Mouse (Mus musculus): ENCODE measurements at regions not wholly inside any gene's neighbourhood (a gene's known extent, or its start where the extent isn't known, plus 50 kb on each side); places are given as distances from the start of the nearest gene placed in this dataset.
A peak's percentile ranks its signal among the peaks of the same experiment; 100 is the strongest.

DNA sequence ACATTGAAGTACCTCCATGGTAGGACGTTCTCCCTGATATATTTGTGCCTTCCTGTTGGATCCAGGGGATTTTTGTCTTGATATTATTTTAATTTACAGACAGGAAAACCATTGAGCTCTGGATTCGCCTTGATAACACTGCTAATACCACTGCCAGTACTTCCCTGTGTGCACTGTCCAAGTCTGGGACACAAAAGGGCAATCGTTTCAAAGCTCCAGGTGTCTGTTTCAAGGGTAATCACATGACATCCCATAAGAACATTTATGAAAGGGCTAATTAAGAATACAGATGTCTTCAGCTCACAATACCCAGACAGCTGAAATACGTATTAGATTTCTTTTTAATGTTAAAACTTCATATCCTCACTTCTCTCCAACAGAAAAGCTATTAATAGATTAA is 724.5 kb downstream of the Dhx35 start:
- DNase-seq (ENCODE audit: low spot score in 2 of 2) = no peak

DNA sequence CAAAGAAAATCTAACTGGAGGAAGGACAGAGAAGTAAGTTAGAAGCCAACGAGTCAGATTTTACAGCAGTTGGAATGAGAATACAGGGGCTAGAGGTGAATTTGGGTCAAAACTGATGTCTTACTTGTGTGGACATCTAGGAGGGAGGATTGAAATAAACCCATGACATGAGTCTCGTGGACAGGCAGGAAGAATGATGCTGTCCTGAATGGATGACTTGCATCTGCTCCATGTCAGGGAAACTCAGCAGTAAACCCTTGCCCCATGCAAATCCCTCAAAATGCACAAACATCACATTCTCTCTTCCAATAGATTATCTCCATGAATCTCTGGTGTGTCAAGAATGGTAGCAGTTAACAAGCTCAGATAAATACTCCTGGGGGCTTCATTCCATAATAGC is 729.1 kb downstream of the Dhx35 start:
- DNase-seq (ENCODE audit: low spot score in 2 of 2) = no peak

GRCm38 (mm10) chr2:159534951-159535350 is 740.3 kb downstream of the Dhx35 start:
- no peak for DNase-seq (ENCODE audit: low spot score in 2 of 2)

DNA sequence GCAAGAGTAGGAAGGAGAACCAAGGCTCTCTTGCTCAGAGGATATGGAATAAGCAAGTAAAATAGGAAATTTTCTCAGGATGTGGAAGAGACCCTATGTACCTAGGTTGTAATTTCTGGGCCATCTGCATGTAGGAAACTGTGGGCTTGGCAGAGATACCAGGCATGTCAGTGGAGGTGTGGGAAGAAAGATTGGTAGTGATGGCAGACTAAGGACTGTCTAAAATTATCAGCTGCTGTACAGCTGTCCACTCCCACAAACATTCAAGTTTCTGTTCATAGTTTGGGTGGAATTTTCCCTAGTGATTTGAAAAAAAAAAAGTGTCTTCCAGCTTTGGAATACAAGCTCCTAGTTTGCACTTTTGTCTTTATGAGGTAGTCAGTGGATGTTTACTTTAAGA is 744.7 kb downstream of the Dhx35 start:
- DNase-seq (ENCODE audit: low spot score in 2 of 2) = peak in 1 of 2 experiments; percentile 30

DNA sequence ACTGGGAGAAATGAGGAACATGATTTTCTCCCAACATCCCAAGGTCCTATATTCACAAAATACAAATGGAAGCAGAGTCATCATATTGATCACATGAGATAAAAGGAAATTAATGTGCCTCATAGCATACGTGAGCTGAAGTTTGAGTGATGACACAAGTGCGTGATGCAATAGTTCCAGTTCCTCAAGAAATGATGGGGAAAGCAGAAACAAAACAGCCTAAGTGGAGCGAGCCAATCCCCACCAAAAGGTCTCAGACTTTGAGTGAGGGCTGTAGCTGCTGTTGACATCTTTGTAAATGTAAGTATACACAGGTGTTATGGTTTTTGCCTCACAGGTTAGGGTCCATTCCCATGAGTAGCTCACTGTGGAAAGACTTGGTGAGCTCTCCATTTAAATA is 763.0 kb downstream of the Dhx35 start:
- DNase-seq (ENCODE audit: low spot score in 2 of 2) = no peak

DNA sequence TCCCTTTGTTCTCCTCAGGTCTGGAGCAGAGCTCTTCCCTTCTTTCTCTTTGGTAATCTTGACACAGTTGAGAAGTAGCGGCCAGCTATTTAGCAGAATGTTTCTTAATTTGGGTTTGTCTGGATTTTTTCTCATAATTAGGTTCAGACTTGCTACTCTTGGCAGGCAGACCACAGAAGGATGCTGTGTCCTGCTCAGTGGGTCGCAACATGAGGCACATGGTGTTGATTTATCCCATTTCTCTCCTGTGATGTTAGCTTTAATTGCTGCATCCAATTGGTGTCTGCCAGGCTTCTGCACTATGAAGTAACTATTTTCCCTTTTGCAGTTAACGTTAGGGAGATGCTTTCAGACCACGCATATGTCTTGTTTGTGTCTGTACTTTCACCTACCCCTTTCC is 768.7 kb downstream of the Gm826 start:
- no peak for DNase-seq (ENCODE audit: low spot score in 2 of 2)

DNA sequence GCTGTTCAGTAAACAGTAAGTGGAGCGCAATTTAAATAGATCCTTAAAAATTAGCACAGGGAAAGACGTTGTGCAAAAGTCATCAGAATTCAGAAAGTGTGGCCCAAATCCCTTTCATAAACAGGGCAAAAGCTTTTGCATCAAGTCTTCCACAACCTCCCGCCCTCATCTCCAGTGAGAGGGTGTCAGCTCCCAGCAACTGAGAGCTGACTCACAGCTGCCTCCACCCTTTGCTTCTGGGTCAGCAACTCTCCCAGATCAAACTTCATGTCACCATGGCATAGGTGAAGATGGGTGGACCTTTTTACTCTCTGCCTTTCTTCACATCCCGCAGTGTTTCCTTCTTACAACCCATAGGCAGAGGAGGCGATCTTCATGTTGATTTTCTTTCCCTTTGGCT is 768.0 kb downstream of the Gm826 start:
- DNase-seq (ENCODE audit: low spot score in 2 of 2) = no peak

DNA sequence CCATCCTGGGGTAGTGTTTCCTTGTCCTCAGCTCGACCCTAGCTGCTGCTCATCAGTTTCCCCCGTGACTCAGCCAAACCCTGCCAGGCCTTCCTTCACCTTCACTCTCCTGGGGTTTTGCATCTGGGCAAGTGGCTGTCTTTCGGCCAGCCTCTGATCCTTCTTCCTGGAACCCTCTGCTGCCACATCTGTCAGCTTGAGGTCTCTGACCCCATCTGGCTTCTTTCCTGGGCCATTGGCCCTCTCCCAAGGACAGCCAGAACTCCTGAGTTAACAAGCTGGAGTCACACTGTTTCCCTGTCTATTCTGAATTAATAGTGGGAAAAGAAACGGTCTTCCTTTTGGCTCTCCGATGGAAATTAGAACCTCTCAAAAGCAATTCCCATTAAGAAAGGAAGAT is 767.5 kb downstream of the Gm826 start:
- no peak for DNase-seq (ENCODE audit: low spot score in 2 of 2)

- DNase-seq (ENCODE audit: low spot score in 2 of 2) = no peak
Measured at GRCm38 (mm10) chr2:159568391-159568790, 765.6 kb downstream of the Gm826 start.

DNA sequence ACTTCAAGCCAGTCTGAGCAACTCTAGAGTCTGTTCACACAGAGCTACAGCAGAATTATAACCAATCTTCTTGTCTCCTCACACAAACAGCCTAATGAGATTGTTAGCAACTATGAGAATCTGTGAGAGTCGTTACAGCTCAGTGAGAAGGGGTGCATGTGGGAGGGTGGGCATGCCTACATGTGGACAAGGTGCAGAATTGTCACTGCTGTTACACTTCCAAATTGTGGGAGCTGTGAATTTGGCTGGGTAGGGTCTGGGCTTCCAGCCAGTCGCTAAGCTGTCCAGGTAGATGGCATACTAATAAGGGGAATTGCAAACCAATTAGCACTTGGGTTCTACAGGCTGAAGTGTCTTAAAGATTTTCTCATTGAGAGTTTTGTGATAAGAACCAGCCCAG is 762.1 kb downstream of the Gm826 start:
- DNase-seq (ENCODE audit: low spot score in 2 of 2) = no peak

DNA sequence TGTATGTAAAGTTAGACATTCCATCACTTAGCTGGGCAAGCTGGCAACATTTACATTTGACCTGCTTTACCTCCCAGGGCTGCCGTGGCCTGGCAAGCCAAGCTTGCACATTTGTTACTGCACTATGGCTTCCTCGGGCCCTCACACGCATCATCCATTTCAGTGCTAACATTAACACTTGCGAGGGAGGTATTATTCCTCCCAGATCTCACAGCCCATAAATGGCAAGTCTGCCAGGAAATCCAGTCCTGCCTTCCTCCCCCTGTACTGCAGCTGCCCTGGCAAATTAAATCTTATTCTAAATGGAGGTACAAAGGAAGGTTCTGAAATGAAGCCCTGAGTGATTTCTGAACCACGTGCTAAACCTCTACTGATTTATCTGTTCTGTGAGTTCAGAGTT is 758.7 kb downstream of the Gm826 start:
- peak in 1 of 2 experiments; percentile 18 for DNase-seq (ENCODE audit: low spot score in 2 of 2)

DNA sequence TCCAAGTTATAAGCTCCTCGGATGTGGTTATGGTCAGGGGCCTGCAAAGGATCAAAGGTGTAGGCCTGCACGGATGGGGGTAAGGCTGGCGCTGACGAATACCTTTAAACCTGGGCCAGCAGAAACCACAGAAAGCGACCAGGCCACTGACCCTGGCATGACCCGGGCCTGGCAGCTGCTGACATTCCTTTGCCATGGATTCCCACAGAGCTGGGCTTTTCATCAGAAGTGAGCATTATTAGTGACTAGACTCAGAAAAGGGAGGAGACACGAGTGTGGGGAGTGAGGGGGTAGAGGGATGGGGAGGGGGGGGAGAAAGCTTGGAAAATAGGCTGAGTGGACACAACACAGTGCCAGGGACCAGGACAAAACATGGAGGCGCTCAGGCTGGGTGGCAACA is 750.9 kb downstream of the Gm826 start:
- DNase-seq (ENCODE audit: low spot score in 2 of 2) = no peak

DNA sequence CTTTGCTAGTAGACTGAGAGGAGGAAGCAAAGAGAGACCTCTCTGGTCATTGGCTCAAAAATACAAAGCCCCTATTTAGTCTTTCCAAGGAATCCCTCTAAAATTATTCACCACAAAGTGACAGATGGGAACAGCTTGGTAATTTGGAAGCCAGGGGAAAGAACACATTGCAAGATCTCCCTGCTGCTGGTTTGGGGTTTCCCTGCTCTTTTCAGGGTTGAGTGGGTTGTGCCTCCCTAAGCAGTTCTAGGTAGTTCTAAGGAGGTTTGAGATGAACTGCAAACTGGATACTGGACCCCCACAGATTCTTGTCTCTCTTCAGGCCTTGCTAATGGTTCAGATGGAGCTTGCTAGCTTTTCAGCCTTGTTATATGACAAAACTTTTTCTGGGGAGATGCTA is 749.3 kb downstream of the Gm826 start:
- no peak for DNase-seq (ENCODE audit: low spot score in 2 of 2)

DNA sequence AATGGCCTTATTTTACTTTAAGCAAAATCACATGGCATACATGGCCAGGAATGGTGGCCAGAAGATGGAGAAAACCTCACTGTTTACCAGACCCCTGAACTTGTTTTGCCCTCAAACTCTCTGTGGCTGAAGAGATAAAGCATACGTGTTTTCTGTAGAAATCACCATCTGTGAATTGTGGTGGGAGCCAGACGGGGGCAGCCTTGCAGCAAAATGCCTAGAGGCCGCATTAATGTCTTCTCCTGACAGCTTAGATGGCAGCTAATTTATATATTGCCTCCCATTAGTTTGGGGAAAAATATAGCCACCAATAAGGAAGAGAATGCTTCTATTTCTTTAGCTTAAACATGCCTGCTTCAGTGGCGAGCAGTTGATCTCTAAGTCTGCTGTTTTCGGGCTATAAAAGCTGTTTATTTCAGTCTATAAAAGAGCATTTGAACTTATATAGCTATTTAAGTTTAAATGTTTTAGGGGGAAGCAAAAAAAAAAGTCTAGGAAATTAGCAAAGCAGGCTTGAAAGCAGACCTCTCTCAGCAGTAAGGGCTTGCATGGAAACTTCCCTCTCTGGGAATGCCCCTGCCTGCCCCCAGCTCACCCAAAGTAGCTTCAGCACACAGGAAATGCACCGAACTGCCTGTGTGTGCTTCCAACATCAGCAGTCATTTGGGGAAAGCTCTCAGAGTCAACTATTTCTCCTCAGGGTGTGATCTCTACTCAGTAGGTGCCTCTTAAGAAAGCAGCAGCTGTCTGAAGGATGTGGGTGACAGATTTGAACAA is 747.1 kb downstream of the Gm826 start:
- no peak for DNase-seq (ENCODE audit: low spot score in 2 of 2)

DNA sequence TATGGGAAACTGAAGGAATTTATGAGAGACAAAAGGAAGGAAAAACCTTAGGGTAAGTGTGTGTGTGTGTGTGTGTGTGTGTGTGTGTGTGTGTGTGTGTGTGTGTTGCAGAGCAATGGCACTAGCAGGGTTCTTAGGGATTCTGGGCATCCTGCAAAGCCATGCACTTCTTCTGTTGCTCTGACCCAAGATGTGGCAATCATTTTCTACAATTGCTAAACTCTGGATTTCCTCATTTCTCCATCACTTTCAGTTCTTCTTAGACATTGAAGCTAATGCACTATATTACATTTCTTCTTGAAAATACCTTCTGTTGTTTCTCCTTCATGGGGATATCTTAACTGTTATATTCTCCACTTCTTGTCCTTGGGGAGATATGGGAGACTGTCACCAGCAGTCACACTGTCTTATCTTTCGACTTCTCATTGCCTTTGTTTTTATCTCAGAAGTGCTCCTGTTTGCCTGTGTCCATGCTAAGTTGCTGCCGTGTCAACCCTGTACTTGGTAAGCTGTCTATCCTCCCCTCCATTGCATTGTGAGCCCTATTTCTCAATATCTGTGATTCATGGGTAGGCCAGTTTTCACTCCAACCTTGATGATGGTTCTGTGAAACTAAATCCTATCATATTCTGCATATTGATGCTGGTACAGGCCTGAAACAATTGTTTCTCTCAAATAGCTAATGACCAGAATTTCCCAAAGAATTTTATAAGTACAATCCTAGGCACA is 742.4 kb downstream of the Gm826 start:
- DNase-seq (ENCODE audit: low spot score in 2 of 2) = no peak

GRCm38 (mm10) chr2:159592841-159593240 is 741.1 kb downstream of the Gm826 start:
- no peak for DNase-seq (ENCODE audit: low spot score in 2 of 2)

- no peak for DNase-seq (ENCODE audit: low spot score in 2 of 2)
Measured at GRCm38 (mm10) chr2:159596285-159596684, 737.7 kb downstream of the Gm826 start.

DNA sequence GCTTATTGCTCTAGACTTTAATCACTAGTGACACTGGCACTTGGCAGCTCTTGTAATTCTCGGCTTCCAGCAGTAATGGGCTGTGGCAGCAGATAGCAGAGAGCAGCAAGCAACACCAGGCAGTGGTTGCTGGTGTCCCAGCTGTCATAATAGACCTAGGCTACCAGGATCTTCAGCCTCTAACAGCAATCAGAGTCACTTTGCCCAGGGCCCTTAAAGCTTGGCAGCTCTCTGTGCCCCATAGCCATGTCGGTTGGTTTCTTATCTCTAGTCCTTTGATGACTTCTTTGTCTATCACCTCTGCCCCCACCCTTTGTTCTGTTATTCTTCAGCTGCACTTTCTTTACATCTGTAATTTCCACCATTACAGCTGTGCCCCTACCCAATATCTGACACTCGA is 735.9 kb downstream of the Gm826 start:
- no peak for DNase-seq (ENCODE audit: low spot score in 2 of 2)

GRCm38 (mm10) chr2:159607191-159607590 is 726.8 kb downstream of the Gm826 start:
- no peak for DNase-seq (ENCODE audit: low spot score in 2 of 2)

DNA sequence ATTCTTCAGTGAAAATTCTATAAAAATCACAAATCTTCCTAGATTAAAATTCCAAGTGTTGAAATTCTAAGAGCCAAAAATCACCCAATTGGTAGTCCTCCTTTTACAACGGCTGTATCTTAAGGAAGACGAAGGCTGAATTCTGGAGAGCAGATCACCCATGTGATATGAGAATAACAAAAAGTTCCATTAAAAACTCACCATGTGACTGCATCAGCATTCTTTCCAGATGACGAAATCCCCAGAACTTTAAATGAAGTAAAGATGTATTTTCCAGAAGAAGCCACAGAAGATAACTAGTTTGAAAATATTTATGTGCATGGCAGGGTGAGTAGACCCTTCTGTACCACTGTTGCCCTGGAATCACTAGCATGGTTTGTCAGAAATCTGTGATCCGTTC is 723.5 kb downstream of the Gm826 start:
- DNase-seq (ENCODE audit: low spot score in 2 of 2) = no peak

GRCm38 (mm10) chr2:159616685-159617084 is 717.3 kb downstream of the Gm826 start:
- no peak for DNase-seq (ENCODE audit: low spot score in 2 of 2)

- DNase-seq (ENCODE audit: low spot score in 2 of 2) = no peak
Measured at GRCm38 (mm10) chr2:159621261-159621660, 712.7 kb downstream of the Gm826 start.

GRCm38 (mm10) chr2:159622141-159622669 is 711.8 kb downstream of the Gm826 start:
- no peak for DNase-seq (ENCODE audit: low spot score in 2 of 2)

Measured in left cerebral cortex, adult 8-10 months (tissue).